Mouse (Mus musculus) telencephalon, adult 2 months (tissue): ENCODE data around the gene Trim21.

ENCODE experiments used
- DNase-seq: peaks from one replicate; pipeline ENCODE4 v3.0.0-alpha.2; 2011; ENCODE audit warnings: low read depth, low spot score

The Trim21 gene

DNA sequence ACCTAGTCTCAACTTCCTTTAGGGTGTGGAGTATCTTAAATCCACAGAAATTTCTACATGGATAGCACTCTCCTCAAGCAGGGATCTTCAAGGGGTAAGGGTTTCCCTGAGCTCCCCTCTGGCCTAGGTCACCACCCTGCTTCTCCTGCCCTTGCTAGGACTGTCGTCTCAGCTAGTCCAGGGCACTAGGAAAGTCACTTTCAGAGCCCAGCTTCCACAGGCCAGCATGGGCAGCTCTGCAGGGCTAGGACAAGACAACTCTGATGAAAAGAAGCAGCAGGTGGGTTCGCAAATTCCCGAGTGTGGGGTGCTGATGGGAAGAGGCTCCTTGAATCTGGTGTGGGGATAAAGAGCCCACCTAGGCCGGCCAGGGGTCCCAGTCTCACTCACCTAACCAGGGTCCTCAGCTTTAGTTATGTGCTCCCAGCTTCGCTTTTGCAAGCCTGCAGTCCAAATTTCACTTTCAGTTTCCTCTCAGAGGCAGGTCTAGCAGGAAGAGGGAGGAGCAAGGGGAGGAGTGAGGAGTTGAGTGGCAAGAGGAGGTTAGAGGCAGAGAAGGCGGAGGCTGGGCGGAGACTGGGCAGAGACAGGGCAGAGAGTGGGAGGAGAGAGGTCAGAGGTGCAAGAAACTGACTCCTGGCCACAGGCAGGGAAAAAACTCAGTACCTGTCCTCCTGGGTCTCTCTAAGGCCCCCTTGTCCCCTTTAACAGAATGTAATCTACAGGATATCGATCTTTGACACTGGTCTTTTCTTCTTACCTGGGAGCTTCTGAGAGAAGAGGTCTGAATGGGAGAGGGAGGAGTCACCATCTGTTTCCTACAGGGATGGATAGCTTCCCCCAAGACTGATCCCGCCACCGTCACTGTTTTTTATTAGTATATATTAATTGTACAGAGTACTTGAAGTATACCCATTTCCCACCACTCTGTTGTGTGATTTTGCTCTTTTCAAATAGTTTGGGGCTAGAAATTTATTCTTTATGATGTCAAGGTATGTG lies at the start of gene Trim21:
Trim21 (minus strand) TSS at position 488 of the 999 bp plus-strand sequence.
- DNase-seq, result peak; percentile 10

DNA sequence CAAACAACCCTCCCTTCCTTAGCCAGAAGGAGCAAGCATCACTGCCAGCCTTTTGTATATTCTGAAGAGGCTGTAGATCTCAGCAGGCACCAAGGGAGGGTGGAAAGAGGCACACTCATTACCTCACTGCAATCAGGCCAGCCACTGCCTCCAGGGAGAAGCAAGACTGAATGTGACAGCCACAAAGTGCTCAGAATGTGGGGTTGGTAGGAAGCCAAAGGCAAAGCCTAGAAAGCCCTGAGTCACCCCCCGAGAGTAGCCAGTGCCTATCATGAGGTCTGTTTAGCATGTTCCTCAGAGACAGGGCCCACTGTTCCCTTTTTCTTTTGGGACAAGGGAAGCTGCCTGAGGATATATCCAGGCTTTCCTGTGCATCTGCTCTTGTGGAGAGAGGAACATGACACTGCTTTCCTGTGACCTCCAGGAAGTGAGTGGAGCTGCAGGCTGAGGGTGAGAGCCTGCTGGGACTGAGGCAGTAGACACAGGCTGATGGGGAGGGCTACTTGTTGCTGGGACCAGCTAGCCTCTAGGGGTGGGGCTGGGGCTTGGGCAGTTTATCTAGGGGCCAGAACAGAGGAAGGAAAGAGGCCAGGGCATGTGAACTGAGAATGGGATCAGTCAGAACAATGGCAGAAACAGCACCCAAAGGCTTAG lies 32.2 kb upstream of the Trim21 start, which contains the start of gene Olfr552:
Olfr552 (plus strand) TSS at position 393 of the 654 bp plus-strand sequence.
- DNase-seq, result no peak

DNA sequence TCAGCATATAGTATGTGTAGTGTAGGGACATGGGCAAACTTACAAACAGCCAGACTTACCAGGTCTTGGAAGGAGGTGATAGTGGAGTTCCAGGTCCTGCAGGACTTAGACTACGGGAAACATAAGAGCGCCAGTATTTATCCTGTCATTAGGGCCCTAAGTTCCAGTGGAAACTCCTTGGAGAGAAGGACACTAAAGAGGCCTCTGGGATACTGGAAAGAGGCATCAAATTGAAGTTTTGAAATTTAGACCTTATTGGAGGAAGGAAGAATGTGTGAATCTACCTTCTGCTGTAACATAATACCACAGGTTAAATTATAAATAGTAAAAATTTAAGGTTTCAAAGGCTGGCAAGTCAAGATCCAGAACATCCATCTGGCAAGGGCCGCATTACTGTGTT lies 26.5 kb upstream of the Trim21 start, which contains the start of gene Olfr551:
Olfr551 (minus strand) TSS at position 101 of the 400 bp plus-strand sequence.
- DNase-seq, result no peak

DNA sequence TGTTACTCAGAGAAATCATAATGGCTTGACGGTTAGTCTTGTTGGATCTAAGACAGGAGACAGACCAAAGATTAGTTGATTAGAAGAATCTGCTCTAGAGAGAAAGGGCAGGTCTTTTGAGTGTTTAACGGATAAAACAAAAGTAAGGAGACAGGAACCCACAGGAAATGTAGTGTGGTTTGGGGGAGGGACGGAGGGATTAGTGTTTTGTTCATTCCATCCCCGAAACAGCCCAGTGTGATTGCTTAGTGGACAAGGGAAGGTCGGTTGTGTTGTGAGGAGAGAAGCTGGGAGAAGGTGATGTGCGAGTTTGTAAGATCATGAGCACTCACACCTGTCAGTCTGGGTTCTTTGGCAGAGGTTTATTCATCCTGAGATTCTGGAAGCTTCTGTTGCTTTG lies 10.7 kb upstream of the Trim21 start:
- DNase-seq, result no peak

DNA sequence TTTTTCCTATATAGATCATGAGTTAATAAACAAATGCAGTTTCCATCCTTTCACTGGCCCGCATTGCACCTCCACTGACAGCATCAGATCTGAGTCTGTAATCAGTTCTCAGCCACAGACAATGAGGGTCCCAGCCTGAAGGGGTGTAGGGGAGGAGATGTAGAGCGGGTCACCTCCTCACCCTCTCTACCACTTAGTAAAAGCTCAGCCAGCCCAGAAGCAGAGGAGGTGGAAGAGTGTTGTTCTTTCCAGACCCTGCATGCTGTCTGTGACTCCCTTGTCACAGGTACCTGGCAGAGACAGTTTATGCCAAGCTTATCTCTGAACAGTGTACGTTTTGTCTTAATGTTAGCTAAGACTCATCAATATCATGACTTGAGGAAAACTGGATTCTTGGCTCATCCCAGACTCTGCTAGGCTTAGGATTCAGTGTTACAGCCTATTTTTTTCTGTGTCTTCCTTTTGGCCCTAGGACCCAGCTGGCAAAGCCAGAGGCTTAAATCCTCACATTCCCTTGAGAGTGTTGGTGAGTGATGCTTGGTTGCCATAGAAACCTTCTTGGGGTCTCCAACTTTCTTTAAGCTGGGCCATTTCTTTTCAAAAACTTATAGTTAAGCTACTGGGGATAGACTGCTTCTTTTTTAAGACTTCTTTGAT lies 8.0 kb upstream of the Trim21 start:
- DNase-seq, result no peak

DNA sequence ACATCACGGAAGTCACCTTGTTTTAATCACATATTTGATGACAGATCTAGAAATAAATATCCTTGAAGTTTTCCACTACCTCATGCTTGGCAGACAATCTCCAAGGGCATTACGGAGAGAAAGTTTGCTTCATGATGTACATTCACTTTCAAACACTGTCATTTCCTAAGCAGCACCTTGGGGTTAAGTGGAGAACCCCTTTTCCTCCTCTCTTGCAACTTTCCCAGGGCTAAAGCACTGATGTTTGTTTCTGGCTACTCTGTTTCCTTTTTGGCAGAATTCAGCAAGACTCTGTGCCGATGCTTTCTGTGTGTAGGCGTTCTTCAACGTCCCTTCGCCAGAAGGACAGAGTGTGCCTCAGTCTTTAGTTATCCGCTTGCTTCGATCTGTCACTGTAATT lies 5.9 kb upstream of the Trim21 start, which contains the start of gene Olfr550:
Olfr550 (plus strand) TSS at position 301 of the 400 bp plus-strand sequence.
- no peak for DNase-seq

DNA sequence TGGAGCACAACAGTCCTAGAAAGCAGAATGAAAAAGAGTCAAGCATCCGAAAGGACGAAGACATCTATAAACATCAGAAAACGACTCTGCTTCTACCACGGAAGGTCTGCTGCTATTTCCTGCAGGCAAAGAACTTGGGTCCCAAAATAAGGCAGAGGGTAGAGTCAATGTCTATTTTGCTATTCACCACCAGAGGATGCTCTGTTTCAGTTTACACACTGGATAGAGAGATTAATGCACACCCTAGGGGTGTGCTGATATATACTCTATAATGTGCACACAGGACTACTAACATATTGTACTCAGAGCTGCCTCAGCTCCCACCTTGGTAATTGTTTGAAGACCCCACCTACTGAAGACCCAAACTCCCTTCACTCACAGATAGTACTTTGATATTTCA lies 933 bp upstream of the Trim21 start:
- no peak for DNase-seq

DNA sequence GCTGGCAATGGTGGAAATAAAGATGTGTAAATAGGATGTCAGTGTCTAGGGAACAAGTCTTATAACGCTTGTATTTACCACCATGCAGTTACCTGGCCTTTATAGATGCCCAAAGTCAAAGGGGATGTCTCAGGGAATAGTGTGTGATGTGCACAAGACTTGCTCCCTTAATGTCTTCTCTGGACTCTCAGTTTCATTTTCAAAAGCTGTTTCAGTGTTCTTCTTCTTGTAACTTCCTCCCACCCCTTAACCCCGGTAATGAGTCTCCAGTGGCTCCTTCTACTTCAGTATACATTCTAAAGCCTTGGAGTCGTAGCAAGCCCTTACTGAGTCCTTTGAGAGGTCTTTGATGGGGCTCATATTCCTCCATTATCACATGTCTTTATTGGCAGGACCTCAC lies 12.0 kb downstream of the Trim21 start:
- no peak for DNase-seq

DNA sequence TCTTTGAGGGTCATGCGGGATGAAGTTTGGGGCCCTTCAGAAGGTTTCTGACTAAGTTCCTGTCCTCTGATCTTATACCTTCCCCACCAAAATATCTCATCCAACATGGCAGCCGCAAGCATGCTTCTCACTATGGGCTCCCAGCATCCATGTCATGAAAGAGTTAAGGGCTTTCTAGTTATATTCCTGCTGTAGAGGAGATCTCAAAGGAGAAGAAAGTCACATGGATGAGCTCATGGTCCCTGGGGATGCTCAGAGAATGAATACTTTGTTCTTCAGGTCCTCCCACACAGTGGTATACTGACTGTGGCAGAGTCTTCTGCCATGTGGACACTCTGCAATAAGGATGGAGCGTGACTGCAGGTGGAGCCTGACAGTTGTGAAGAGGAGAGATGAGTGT lies 15.7 kb downstream of the Trim21 start, which contains the start of gene Olfr549:
Olfr549 (plus strand) TSS at position 301 of the 400 bp plus-strand sequence.
- no peak for DNase-seq

DNA sequence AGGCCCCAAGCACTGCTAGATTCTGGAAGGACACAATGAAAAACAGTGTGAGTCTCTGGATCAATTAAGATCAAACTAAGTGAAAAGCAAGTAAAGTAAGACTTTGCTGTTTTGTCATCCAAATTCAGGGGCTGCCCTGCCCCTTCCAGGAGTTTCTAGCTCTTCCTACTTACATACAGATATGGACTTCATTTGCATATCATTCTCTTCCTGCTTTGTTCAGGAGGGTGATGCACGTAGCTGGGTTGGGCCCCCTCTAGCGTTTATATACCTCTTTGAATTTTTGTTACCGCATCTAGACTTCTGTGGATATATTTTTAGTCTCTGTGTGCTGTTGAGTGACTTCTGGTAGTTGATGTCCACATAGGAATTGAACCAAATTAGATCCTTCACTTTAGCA lies 24.0 kb downstream of the Trim21 start:
- no peak for DNase-seq

DNA sequence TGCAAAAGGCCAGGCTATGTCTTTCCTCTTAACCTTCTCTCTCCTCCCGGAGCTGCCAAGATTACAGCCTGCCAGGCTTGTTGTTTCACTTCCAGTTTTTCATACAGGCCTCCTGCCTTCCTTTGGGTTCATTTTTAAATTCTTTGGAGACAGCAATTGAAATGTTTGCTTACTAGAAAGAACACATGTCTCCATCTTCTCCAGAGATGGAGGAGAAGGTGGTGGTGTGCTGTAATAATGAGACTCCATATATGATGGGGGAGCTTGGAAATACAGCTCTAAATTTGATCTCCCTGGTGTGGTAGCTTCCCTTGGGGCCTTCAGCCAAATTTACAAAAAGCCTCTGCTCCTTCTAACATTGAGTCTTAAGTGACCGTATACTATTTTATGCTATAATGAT lies 24.7 kb downstream of the Trim21 start, which contains the start of gene Olfr548-ps1:
Olfr548-ps1 (plus strand) TSS at position 301 of the 400 bp plus-strand sequence.
- no peak for DNase-seq

DNA sequence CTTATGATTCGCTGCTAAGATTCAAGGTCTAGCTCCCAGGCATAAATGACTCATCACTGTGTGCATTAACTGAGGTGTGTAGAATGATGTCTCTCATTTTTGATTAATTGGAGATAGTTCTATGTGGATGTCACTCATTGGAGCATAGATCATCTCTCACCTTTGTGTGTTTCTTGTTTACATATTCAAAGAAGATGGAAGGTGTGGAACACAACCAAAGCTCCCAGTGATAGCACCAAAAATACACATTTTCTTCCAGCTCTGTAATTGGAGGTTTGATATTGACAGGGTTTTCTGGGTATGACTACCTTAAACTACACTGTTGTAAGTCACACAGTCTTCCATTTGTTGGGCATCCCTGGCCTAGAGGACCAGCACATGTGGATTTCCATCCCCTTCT lies 30.8 kb downstream of the Trim21 start, which contains the start of gene Olfr547:
Olfr547 (plus strand) TSS at position 301 of the 400 bp plus-strand sequence.
- no peak for DNase-seq

DNA sequence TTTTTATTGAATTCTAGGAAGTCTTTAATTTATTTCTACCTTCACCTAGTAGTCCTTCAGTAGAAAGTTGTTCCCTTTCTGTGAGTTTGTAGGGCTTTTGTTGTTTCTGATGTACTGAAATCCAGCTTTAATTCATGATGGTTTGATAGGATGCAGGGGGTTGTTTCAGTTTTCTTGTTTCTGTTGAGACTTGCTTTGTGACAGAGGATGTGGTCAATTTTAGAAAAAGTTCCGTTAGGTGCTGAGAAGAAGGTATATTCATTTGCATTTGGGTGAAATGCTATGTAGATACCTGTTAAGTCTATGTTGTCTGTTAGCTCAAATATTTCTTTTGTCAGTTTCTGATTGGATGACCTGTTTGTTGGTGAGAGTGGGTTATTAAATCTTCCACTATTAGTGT lies 36.2 kb downstream of the Trim21 start:
- DNase-seq, result no peak

DNA sequence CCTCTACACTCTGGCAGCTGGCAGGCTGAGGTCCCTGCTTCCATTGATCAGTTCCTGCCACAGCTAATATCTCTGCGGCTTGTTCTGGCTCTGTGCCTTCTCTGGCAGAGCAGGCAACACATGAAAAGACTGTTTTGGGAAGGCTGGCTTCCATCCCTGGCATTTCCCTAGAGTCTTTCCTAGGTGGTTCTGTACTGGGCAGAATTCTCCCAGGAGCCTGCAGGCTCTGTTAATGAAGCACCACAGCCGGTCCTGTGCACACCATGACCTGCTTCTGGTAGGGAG lies 48.3 kb downstream of the Trim21 start:
- no peak for DNase-seq

DNA sequence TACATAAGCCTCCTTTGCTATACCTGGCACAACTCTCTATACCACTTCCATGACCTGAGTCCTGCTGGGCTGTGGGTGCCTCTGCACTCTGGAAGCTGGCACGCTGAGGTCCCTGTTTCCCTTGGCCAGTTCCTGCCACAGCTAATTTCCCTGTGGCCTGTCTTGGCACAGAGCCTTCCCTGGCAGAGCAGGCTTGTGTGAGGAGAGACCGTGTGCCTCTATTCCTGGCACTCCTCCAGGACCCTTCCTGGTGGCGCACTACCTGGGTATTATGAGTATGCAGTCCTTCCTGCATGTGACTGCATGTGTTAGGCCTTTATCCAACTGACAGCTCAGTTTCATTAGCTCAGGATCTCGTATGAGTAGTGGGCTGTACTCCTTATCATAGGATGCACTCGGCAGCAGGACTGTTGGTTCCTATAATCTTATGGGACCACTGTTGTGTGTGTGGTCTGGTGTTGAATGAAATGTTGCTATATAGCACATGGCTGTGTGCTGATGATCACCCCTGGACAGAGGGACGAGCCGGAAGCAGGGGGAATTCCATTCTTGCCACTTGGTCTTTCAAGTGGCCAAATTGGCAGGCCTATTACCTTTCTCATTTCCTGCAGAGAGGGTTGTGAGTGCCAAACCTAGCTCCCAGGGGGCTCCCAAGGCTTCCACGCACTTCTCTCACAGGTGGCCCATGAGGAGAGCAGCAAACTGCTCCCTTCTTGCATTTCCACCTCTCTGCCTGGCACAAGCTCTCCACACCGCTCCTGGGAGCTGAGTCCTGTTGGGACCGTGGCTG lies 48.8 kb downstream of the Trim21 start:
- no peak for DNase-seq

DNA sequence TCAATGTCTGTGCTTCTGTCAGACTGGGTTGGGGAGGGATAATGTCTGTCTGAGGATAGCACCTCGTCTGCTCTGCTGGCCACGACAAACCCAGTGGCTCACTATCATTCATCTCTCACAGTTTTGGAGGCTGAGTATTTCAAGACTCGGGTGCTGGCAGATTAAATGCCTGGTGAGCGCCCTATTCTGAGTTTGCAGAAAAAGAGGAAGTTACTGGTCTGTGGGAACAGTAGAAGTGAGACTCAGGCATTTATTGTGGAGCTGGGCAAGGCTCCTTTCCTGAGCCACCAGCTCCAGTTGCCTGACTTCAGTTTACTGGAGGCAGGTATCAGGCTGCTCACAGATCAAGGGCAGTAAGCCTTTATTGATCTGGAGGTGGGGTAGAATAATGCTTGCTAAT lies 51.1 kb downstream of the Trim21 start:
- DNase-seq, result no peak

DNA sequence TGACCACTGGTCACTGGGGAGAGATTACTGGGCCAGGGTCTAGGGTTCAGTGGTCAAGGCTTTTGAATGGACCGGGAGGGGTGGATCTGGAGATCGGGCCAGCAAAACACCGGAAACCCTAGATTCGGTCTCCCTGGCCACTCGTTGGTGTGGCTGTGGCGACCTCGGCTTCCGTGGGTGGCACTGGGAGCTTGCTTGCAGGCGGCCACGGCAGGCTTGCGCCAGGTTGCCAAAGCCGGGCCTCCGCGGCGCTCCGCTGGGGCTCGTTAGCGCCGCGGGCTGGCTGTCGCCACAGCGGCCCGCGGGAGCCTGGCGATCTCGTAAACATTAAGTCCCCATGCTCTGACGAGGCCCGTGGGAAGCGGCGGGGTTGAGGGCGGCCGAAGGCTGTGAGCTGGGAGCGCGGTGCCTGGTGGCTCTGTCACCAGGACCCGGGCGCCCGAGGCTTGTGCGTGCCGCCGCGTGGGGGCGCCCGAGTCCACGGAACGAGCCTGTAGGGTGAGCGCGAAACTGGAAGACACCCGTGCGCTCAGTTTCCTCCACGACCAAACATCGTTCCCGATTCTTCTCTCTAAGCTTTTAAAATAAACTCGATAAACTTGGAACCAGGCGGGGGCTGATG lies 52.4 kb downstream of the Trim21 start:
- peak; percentile 24 for DNase-seq

DNA sequence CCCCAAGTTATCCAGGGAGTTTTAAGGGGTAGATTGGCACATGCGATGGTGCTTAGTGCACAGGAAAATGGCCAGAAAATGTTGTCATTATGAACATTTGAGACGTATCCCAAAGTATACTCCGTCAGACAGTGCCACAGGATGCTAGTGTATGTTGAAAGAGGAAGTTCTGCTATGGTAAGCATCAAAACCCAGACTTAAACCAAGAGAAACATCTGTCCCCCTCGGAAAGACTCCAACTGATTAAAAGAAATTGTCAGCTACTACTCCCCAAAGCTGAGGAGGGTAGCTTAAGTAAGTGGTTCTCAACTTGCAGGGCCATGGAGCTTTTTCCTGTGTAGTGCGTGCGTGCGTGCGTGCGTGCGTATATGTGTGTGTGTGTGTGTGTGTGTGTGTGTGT lies 53.4 kb downstream of the Trim21 start:
- no peak for DNase-seq

DNA sequence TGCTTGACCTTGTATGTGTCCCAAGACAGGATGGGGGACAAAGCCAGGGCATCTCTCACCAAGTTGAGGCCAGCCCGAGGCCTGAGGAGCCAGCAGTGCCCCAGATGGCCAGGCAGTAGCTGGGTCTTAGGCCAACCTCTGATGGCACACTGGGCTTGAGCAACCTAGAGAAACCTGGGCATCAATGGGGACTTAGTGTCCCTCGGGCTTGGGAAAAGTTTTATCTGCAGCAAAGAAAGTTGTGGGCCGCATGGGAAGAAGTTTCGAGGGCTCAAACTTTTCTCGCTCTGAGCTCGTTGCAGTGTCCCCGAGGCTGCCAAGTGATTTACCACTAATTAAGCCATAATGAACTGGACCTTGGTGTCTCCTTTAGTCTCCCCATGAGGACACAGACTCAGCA lies 55.6 kb downstream of the Trim21 start:
- no peak for DNase-seq

DNA sequence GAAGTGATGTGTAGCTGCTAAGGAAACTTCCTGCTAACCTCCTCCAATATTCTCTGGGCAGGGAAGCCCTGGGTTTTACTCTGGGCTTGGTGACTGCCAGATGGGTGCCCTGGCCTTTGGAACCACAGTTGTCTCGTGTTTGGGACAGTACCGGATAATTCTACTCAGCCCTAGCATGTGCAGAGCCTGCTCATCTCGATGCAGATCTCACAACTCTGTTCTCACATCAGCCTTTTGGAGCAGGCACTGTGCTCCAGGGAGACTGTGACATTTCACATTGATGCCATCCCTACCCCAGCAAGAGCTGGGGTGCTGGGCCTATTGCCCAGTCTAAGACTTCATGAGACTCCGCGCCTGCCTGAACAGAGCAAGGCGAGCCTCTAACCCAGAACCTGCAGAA lies 56.6 kb downstream of the Trim21 start:
- DNase-seq, result no peak

DNA sequence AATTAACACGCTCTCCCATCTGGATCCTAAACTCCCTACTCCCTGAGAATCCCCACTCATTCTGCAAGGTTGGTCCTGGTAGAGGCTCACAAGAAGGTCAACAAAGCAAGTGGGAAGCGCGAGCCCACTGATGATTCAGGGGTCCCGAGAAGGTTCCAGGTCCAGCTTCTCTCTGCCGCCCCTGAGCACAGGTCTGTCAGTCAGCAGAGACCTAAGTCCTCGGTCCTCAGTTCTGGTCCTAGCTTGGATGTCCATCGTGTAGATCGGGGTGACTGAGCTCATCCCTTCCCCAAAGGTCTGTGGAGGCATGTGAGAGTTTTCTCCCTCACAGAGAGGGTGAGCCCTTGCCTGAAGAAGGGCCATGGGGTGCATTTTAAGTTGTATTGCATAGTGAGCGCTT lies 57.2 kb downstream of the Trim21 start:
- DNase-seq, result no peak
